Mouse (Mus musculus) granulocyte monocyte progenitor cell, adult 5-6 weeks (primary cell): ENCODE measurements around the gene Slco4c1. TPM values are rescaled to one million over a fixed set of nuclear protein-coding genes. Genes with fewer than 3 reads are reported as not detected.

Experiments used
- ATAC-seq: replicated peaks from 2 replicates; pipeline ENCODE4 v1.8.0; 2016; ENCODE audit warnings: mild to moderate bottlenecking, moderate TSS enrichment, inconsistent platforms; ENCODE audit not compliant: poor library complexity, severe bottlenecking
- total RNA-seq, 2 experiments: library from RNA; stranded (forward) in 1 of 2; stranded (reverse) in 1 of 2; fragments of 200-712, 200-1000 nt in 1 of 2; fragments of >200 nt in 1 of 2; fragmentation: Nextera tagmentation in 1 of 2; gene quantifications; 2 replicates each; pipeline ENCODE4 v1.2.3; 2014 to 2017

The Slco4c1 gene
- total RNA-seq (2014; fragmentation: Nextera tagmentation) (0.85 and 0.92 TPM in 2 replicates), total RNA-seq (2017) (0.52 and 1.1 TPM in 2 replicates)

DNA sequence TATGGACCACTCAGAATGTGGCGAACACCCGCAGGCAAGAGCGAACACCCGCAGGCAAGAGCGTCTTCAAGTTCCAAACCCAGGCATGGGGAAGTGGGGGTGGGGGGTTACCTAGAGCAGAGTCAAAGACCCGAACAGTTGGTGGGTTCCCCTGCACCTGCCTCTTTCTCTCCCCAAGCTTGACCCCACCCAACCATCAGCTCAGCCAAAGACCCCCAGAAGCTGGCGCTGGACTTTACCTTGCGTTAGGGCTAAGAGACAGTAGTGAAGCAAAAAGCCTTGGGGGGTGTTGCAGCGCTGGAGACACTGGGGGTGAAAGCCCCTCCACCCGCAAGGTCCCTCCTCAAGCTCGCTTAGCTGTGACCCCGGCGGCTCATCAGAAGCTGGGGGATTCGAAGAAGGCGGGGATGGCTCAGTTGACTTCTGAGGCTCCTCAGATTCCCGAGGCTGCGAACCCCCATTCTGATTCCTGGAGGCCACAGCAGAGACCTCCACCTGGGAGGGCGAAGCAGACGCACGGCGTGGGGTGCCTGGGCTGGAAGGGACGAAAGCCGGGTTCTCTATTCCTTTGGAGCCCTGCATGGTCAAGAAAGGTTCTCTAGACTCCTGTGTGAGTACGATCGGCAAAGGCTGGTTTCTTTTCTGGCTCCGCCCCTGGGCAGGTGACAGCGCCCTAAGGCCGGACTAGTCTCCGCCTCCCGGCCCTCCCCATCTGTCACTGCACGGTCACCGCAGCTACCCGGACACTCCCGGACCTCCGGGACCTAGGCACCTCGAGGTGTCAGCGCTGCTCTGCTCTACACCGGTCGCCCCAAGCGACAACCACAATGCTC lies at the start of gene Slco4c1:
TSS of gene Slco4c1 (minus strand) at position 644 of the 833 bp plus-strand sequence.
- ATAC-seq = peak; percentile 90

DNA sequence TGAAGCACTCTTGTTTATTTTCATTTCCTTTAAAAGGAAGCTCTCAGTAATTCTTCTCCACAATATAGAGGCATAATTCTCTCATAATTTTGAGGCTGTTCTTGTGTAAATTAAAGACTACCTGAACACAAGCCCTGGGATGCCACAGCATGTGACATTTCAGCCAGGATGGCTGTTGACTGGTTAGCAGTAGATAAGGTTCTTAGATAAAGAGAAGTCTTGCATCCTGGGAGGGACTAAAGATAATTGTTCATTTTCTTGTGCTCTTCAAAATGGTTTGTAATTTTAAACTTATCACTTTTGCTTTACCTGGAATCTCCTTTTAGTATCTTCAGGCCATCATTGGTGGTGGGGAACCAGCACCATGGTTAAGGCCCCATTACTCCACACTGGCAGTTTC lies 45.4 kb upstream of the Slco4c1 start:
- no peak for ATAC-seq

DNA sequence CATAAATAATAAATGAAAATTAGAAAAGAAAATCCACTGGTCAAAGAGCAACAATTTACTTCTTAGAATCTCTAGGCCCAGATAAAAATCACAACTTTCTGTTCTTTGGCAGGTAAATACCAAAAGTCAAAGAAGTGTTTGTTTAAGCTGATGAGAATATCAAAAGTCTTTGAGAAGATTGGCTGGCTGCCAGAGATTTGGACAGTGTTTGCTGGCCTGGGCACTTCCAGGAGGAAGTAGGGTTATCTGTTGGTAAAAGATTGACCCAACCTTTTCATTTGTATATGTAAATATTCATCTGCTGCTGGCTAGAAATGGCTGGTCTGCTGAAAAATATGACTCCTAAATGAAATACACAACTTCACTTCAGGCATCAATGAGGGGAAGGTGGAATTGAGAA lies 11.8 kb upstream of the Slco4c1 start:
- no peak for ATAC-seq

DNA sequence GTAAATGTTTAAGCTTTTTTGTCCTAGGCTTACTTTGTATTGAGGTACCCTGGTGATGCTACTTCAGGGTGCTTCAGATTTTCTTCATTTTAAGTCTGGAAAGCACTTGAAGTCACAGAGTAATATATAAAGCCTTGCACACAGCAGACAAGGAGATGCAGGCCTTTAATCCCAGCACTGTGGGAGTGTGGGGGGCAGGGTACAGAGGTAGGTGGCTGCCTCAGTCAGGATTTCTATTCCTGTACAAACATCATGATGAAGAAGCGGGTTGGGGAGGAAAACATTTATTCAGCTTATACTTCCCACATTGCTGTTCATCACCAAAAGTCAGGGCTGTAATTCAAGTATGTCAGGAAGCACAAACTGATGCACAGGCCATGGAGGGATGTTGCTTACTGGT lies 6.6 kb upstream of the Slco4c1 start:
- no peak for ATAC-seq

DNA sequence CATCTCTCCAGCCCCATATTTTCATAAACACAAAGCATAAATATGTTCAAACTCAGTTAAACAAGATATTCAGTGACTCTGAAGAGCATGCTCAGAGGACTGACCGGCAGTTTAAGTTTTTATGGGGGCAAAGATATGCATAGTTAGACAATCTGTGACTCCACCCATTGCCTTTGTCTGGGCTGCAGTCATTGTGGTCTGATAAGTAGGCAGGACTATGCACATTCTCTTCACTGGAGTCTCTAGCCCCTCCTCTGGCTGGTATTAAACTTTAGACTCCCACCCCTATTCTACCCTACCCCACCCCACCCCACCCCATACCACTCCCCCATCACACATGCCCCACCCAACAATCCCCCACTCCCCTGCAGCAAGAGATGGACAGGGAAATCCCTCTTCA lies 4.1 kb upstream of the Slco4c1 start:
- no peak for ATAC-seq

DNA sequence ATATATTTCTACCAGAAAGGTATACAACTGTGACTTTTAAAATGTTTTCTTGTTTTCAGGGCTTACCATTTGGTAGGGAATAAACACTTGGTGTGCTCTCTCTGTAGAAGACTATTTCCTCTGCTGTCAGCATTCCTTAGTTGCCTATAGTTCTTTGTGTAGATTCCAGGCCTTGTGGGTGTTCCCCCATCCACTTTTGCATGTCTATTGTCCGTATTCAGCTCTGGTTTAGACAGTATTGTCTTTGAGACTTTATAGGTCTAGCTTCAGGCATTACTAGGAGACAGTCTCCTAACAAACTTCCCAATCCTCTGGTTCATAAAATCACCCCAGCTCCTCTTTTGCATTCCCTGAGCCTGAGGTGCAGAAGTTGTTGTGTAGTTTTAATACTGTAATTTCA lies 2.7 kb upstream of the Slco4c1 start:
- ATAC-seq = no peak

DNA sequence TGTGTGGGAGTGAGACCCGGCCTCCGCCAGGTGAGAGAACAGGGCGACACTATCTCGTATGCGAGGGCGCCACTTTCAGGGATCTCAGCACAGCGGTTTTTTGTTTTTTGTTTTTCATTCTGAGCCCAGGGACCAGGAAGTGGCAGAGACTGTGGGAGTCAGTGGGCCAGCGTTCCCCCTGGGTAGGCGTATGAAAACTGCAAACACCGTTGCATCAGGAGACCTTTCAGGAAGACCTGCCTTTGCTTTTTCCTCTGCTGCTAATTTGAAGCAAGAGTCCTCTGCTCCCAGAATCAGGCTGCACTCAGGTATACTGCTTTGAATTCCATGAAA lies 356 bp upstream of the Slco4c1 start:
- ATAC-seq = peak; percentile 44

DNA sequence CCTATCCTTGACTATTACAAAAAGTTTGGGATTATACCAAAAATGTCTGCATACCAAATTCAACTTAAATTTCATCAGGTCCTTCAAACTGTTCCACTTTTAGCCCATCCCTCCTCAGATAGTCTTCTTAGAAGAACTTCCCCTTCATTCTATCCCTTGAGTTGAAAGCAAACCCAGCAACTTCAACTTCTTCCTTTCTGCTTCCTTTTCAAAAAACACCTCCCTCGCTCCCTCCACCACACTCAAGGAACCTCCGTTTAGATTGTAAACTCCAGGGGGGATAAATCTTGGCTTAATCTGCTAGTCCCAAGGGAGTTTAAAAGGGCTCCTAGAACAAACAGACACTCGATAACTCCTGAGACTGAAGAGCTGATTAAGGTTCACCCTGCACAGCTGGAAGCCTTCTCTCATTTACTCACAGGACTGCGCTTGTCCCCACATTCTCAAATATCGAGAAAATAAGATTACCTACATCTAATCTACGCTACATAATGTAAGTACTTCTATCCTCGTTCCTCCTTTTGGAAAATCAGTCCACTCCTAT lies 1.1 kb downstream of the Slco4c1 start:
- ATAC-seq = peak; percentile 40

DNA sequence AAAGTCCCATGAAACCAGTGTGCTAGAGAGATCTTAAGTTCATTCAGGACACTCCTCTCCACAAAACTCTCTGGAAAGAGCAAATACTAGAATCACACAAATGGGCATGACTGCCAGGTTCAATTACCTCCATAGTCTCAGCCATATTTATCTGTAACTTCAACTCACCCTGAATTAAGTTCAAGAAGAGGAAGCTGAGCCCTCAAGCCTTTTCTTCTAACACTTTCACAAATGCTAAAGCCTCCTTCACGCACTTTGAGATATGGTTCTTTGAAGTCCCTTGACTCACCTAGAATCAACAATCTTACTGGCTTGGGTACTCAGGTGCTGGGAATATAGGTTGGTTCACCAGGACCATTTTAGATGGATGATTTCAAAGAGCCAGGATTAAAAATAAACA lies 3.2 kb downstream of the Slco4c1 start:
- ATAC-seq = no peak

DNA sequence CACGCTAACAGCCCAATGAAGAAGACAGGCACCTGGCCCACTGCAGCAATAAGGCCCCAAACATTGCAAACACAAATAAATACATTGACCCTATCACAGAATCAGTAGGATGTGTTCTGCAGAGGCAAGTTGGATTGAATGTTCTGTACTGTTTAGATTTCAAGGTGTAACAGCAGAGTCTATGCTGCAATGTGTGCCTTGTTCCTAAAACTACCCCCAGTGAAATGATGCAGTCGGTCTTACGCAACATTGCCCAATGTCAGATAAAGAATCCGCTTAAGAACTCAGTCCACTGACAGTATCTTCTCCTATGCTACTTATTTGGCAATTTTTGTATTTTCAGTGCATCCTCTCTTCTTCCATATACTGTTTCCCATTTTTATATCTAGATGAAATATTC lies 6.0 kb downstream of the Slco4c1 start:
- ATAC-seq = peak; percentile 98

DNA sequence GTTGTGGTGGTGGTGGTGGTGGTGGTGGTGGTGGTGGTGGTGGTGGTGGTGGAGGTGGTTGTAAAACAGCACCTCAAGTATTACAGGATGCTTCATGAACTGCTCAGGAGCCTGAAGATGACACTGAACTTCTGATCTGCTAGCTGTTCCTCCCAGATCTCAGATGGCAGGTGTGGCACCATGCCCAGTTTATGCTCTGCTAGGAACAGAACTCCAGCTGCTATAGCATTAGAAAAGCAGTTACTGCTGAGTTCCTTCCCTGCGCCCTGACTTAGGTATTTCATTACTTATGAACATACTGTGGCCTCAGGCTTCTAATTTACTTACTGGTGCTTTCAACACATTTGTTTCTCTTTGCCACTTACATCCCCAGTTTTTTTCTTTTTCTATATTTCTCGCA lies 7.9 kb downstream of the Slco4c1 start:
- ATAC-seq = no peak

DNA sequence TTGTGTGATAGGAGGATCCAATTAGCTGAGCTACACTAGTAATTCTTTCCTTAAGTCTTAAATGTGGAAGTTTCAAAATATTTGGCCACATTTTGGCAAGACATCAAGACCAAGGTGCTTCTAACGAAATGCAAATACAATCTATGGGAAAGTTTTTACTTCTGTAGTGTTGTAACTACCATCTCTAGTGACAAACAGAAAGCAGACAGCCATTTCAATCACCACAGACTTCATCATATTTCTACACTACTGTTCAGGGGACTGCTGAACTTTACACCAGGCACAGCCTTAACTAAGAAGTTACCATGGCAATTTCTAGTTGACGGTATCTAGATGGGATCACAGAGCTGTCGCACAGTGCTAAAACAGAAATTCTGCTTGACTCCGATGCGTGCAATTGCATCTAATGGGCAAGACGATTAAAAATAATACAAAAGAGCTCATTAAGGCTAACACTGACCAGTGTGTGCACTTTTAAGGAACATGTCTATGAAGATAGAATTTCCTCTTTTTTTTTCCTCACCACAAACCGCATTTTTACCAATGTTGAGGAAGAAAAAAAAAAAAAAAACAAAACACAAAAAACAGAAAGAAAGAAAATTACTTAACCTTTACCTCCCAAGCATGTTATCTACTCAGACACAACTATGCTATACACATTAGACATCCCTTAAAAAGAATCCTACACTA lies 11.8 kb downstream of the Slco4c1 start:
- ATAC-seq = peak; percentile 92

DNA sequence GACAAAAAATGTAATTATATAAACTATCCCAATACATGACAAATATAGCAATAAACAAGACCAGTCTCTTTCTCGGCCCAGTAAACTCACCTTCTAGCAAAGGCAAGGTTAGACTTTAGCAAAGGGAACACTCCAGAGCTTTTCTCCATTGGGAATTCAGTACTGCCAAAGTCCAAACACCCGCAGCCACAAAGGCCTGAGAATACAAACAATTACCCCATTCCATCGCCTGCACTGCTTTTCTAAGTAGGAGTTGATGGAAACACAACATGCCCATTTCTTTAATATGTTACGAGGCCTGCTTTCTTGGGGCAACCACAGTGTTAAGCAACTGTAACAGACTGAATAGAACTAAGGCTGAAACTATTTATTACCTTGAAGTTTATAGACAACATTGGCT lies 18.4 kb downstream of the Slco4c1 start:
- ATAC-seq = no peak

DNA sequence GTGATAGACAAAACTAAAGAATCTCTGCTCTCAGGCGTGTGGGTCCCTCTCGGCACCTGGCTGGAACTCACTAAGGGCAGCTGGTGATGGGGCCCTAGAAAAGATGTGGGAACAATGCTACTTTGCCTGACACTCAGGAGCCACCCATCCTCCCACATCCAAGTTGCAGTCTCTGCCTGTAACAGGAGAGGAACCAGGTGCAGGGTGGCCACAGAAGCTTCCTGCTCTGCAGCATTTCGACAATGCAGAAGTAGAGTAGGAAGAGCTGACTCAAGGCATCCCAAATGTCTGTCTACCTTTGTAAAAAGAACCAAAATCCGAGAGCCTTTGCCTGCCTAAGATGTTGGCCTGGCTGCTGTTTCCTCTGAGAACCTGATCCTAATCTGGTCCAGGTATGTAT lies 22.9 kb downstream of the Slco4c1 start:
- ATAC-seq = peak; percentile 62; the same call in 1 of the 2 replicates

DNA sequence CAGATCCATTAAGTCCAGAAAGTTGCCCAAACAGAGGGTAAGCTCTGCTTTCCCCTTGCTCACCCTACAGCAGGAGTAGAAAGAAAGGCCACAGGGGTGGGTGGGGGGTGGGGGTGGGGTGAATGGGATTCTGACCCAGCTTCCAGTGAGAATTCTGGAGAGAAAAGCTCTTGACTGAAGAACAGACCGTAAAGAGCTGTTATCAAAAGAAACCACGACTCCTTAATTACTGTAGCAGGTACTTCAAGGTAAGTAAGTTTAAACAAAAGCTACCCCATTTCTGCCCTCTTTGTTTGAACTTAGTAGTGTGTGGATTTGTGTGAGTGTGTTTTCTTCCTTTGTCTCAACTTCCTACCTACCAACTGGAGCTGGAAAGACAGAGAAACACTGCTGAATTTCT lies 23.4 kb downstream of the Slco4c1 start:
- no peak for ATAC-seq

DNA sequence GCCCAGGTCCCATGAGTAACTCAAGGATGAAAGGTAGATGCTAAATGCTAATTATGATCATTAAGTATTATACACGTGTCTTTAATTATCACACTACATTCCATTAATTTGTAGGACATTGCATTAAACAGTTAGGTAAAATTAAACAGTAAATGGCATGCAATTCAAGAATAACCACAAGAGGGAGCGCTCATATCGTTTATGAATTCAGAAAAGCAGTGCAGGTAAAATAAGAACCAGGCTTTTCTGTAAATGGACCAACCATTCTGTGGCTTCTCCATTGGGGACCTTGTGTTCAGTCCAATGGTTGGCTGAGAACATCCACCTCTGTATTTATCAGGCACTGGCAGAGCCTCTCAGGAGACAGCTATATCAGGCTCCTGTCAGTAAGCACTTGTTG lies 25.2 kb downstream of the Slco4c1 start:
- ATAC-seq = peak; percentile 75

DNA sequence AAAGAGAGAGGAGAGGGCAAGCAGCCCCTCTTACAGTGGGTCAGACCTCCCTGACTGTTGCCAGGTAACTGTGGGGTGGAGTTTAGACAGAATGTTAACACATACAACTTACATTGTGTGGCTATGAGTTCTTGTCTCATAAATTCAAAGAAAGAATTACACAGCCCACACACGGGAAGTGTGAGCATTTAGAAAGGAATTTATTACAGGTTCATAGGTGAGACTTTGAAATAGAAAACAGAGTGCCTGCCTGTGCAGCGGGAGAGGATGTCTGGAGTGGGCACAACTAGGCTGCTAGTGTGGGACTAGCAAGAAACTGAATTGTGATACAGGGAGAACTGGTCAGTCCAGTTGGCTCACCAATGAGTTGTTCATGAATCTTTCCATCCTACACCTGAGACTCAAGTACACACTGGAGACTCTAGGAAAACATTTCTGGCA lies 66.7 kb downstream of the Slco4c1 start:
- no peak for ATAC-seq

DNA sequence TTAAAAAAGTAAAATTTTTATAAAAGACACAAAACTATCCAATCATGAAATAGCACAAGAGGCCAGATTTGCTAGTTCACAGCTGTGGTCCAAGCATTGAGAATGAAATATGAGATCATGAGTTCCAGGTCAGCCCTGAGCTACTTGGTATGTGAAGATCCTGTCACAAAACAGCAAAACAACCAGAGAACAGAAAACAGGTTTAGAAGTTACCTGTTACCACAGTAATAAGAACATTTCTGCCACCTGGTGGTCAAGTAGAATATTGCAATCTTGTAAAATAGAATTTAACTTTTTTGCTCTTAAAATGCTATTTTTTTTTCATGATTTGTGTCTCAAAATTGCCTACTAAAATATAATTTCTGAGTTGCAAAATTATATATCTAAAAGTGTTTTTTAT lies 70.4 kb downstream of the Slco4c1 start:
- no peak; the same call in 1 of the 2 replicates for ATAC-seq

DNA sequence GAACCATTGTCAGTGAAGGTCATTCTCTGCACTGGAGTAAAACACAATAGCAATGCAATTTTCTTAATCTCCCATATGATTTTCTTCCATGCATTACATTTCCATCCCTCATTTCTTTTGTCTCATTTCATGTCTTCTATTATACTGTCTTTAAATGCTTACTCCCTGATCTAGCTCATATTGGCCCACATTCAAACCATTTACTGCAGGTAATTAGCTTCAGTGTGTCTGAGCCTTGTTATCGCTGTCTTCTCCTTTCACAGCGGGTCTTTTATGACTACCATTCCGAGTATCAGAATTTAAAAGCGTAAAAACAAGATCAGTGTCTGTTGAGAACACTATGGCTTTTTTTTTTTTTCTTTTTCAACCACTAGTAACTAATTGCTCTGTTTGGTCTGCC lies 77.3 kb downstream of the Slco4c1 start:
- ATAC-seq = no peak

DNA sequence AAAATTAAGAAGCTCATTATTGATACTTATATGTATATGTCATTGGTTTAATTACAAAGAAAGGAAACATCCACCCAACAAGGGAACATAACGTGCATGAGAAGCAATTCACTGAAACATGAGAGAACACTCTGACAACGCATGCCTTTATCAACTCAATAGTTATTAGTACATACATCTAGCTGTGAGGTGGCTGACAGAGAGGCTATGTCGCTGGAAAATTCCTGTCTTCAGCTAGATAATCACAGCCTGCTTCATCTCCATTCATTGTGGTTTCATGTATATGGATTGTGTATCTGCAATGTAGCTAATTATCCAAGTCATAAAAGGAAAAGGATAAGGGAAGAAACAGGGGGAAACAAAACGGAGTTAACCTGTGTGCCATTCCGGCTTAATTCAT lies 77.7 kb downstream of the Slco4c1 start:
- ATAC-seq = no peak

DNA sequence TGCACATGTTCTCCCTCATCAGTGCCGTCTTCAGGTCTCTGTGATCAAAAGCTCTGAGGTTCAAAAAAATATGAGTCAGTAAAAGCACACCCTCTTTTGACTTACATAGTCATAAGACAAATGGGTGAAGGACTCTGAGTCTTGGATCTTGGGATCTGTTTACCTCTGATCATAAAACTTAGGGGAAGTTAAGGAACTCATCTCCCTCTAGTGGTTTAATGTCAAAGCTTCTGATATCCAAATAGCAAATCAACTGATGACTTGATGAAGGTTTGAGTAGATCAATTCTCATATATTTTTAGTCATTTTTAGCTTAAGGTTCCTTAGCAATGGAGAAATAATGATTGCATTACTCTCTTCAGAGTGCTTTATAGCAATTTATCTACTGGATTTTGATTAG lies 82.7 kb downstream of the Slco4c1 start:
- no peak for ATAC-seq

DNA sequence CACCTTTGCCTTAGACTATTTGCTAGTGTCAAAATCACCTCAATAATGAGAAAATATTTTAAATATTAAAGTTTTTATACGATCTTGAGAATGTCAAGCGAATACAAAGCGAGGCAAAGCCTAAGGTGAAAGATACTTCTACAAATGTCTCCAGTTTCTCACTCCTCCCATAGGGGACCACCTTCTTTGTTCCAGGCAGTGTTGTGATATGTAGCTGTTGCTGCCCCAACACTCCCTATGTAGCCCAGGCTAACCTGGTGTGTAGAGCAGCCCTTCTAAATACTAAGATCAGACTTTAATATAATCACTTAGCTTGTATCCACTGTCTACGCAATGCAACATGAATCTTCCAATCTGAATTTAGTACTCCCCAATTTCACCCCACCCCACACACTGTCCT lies 97.8 kb downstream of the Slco4c1 start:
- no peak for ATAC-seq
